Mouse (Mus musculus) E14TG2a.4 (cell line): Measurements from ENCODE around the gene Cdkl5.
"Not testable (repeated sequence)": the region's sequence is repeated elsewhere in the genome, so short reads cannot be mapped to it uniquely, and the experiment has no call there.

Source experiments
- H3K27me3 ChIP-seq: 2 replicates; pipeline ENCODE4 v1.6.1; 2014; ENCODE audit warnings: low read length, control low read depth; ENCODE audit not compliant: insufficient read depth
- H3K36me3 ChIP-seq: 2 replicates; pipeline ENCODE4 v1.6.1; 2014; ENCODE audit warnings: low read length, control low read depth; ENCODE audit not compliant: insufficient read depth
- H3K4me1 ChIP-seq: replicated peaks from 2 replicates; pipeline ENCODE4 v1.6.1; 2014; ENCODE audit warnings: low read depth, low read length, control low read depth
- H3K4me3 ChIP-seq: replicated peaks from 2 replicates; pipeline ENCODE4 v1.5.1; 2014; ENCODE audit warnings: mild to moderate bottlenecking, low read length
- H3K9me3 ChIP-seq: 2 replicates; pipeline ENCODE4 v1.6.1; 2014; ENCODE audit warnings: low read length, control low read depth
- CTCF ChIP-seq: conservative IDR thresholded peaks from 2 replicates; pipeline ENCODE4 v1.5.1; 2014; ENCODE audit warnings: low read length
- NANOG ChIP-seq: IDR thresholded peaks from 2 replicates; pipeline ENCODE4 v1.6.1; 2014; ENCODE audit warnings: borderline replicate concordance, low read length, mixed read lengths
- POU5F1 ChIP-seq: IDR thresholded peaks from 2 replicates; pipeline ENCODE4 v1.6.1; 2014; ENCODE audit warnings: low read length, borderline replicate concordance

Cdkl5 gene

GRCm38 (mm10) chrX:160782276-160782675, 212.2 kb downstream of the Cdkl5 start:
- Histone ChIP-seq H3K27me3 (no peaks in the 10 kb centered on the region), H3K36me3 (no peaks in the 10 kb centered on the region), H3K4me1 (no peaks in the 10 kb centered on the region), H3K4me3 (no peak overlapping the region), H3K9me3 (no peaks in the 10 kb centered on the region)
- TF ChIP-seq CTCF = no peak
- no peak for TF ChIP-seq POU5F1
- TF ChIP-seq NANOG = no peak

- Histone ChIP-seq H3K9me3 (no peaks in the 10 kb centered on the region), H3K4me1 (no peaks in the 10 kb centered on the region)
- TF ChIP-seq POU5F1 (no peak), NANOG (no peak), CTCF (no peak)
These were observed 221.5 kb downstream of the Cdkl5 start for GRCm38 (mm10) chrX:160773033-160773432.

GRCm38 (mm10) chrX:160769622-160770021, 224.9 kb downstream of the Cdkl5 start:
- H3K4me3 ChIP-seq, H3K36me3 ChIP-seq, H3K27me3 ChIP-seq, H3K9me3 ChIP-seq, H3K4me1 ChIP-seq: not testable (repeated sequence)

More at GRCm38 (mm10) chrX:160773033-160773432, 221.5 kb downstream of the Cdkl5 start:
- no peak overlapping the region for H3K4me3 ChIP-seq
- no peaks in the 10 kb centered on the region for H3K27me3 ChIP-seq
- H3K36me3 ChIP-seq = no peaks in the 10 kb centered on the region

- TF ChIP-seq NANOG = no peak
- TF ChIP-seq CTCF = no peak
- TF ChIP-seq POU5F1 = no peak
- no peak within 1 kb of the TSS for H3K4me3 ChIP-seq
- no peaks in the 10 kb centered on the region for H3K27me3 ChIP-seq
- H3K9me3 ChIP-seq = no peaks in the 10 kb centered on the region
- no peaks in the 10 kb centered on the region for H3K4me1 ChIP-seq
- no peaks in the 10 kb centered on the region for H3K36me3 ChIP-seq
These were observed 226.8 kb downstream of the Cdkl5 start, which contains the start of gene Rs1 for GRCm38 (mm10) chrX:160767713-160768112. Gene Rs1 (plus strand): TSS chrX:160768013.

GRCm38 (mm10) chrX:160766233-160766616, 228.3 kb downstream of the Cdkl5 start:
- TF ChIP-seq NANOG (no peak), CTCF (no peak), POU5F1 (no peak)
- peak overlapping the region; percentile 75 for H3K4me3 ChIP-seq

GRCm38 (mm10) chrX:160765389-160766232, 228.9 kb downstream of the Cdkl5 start:
- Histone ChIP-seq H3K4me1 (no peaks in the 10 kb centered on the region), H3K4me3 (peak overlapping the region; percentile 75), H3K36me3 (no peaks in the 10 kb centered on the region), H3K27me3 (no peaks in the 10 kb centered on the region), H3K9me3 (no peaks in the 10 kb centered on the region)
- TF ChIP-seq POU5F1 = no peak

More at GRCm38 (mm10) chrX:160766233-160766616, 228.3 kb downstream of the Cdkl5 start:
- H3K36me3 ChIP-seq = no peaks in the 10 kb centered on the region
- no peaks in the 10 kb centered on the region for H3K9me3 ChIP-seq
- no peaks in the 10 kb centered on the region for H3K4me1 ChIP-seq
- no peaks in the 10 kb centered on the region for H3K27me3 ChIP-seq

GRCm38 (mm10) chrX:160750808-160751207, 243.7 kb downstream of the Cdkl5 start:
- H3K4me3 ChIP-seq = no peak overlapping the region
- no peaks in the 10 kb centered on the region for H3K4me1 ChIP-seq
- TF ChIP-seq NANOG (no peak), POU5F1 (no peak), CTCF (no peak)
- H3K36me3 ChIP-seq = no peaks in the 10 kb centered on the region
- no peaks in the 10 kb centered on the region for H3K27me3 ChIP-seq
- no peaks in the 10 kb centered on the region for H3K9me3 ChIP-seq

- Histone ChIP-seq H3K4me1 (no peaks in the 10 kb centered on the region), H3K27me3 (no peaks in the 10 kb centered on the region), H3K9me3 (no peaks in the 10 kb centered on the region), H3K36me3 (no peaks in the 10 kb centered on the region), H3K4me3 (no peak overlapping the region)
- TF ChIP-seq POU5F1 (no peak), CTCF (no peak), NANOG (no peak)
These were observed 245.9 kb downstream of the Cdkl5 start for GRCm38 (mm10) chrX:160748653-160749052.

- Histone ChIP-seq H3K4me3 (no peak overlapping the region), H3K4me1 (no peaks in the 10 kb centered on the region), H3K27me3 (no peaks in the 10 kb centered on the region), H3K36me3 (no peaks in the 10 kb centered on the region), H3K9me3 (no peaks in the 10 kb centered on the region)
- TF ChIP-seq CTCF = no peak
- TF ChIP-seq POU5F1 = no peak
- no peak for TF ChIP-seq NANOG
These were observed 249.1 kb downstream of the Cdkl5 start for GRCm38 (mm10) chrX:160745399-160745798.
